Mouse (Mus musculus): ENCODE data around the gene B3galnt1.
"Not testable (repeated sequence)": the region's sequence is repeated elsewhere in the genome, so short reads cannot be mapped to it uniquely, and the experiment has no call there.

The B3galnt1 gene

DNA sequence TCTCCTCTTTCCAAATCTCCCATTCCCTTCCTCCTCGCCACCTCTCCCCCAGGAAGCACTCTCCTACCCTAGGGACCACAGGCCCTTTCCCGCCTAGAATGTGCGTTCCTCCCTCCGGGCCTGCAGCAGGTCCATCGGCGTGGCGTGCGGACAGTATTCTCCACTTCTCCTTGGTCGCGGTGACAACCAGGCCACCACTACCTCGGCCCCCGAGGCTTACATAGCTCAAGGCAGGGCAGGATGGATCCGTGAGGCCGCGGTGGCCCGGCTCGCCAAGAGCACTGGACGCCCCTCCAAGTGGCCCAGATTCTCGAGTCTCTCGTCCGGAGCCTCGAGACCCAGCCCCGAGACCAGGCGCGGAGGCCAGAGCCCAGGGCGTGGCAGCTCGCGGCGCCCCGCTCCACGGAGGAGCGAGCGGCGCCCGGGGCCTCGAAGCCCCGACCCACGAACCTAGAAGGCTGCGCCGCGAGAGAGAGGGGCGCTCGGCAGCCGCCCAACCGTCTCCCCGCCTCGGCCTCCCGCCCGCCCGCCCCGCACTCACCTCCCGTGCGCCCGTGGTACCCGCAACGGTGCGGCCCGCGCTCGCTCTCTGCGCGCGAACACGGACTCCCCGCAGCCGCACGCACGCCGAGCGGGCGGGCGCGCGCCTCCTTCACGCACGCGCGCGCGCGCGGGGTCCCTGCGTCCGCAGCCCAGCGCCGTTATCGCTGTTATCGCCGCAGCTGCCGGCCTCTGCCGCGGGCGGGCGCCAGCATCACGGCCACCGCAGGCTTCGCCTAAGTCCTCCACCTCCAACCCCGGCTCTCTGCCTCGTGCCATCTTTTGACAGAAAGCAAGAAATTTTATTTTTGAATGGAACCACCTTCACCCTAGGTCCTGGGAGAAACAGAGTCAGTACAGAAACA, at the start of gene B3galnt1:
B3galnt1 (minus strand) TSS at position 700 of the 905 bp plus-strand sequence.
- peak in 1 of 2 experiments; percentile 47 for DNase-seq (ENCODE audit: low spot score in 2 of 2)

DNA sequence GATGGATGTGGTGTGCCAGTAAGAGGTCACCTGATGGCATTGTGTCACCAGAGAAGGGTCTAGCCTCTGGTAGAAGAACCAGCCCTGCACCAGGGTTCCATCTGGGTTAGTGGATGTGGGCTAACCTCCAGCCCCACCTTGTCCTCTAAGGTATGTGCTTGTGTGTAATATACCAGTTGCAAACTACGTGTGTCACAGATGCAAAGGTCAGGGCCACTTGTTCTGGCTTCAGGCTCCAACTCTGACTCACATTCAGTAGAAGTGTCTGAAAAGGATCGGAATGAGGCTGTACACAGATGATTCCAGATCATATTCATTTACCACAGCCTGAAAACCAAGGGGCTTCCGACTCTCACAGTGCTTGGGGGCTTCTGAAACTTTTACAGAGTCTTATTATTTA, 35.8 kb upstream of the B3galnt1 start:
- no peak for DNase-seq (ENCODE audit: low spot score in 2 of 2)

DNA sequence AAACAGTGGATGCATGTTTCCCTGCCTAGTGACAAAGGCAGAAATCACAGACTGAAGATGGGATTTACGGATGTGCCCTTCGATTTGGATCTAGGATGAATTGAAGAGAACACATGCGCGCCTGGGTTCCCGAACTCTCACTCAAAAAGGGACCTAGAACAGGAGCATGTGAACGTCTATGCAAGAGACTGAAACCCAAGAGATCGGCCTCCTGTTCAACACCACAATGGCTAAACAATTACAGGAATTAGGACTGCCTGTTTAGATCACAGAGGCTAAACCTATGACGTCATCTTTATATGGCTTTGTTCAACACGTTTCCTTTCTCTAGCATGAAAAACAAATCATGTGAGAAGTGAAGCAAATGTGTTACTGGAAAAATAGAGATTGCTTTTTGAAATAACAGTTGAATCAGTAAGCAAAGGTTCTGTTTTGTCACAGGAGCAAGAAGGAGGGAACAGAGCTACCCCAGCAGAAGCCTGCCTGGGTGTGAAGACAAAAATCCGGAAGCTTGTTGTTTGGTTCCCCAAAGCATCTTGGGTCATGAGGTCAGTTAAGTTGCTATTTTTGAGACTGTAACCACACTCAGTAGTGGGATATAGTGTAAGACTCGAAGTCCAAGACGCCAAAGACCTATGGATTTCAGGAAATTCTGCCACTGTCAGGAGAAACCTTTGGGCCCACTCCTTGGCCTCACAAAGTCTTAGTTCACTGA, 35.1 kb upstream of the B3galnt1 start:
- no peak for DNase-seq (ENCODE audit: low spot score in 2 of 2)

DNA sequence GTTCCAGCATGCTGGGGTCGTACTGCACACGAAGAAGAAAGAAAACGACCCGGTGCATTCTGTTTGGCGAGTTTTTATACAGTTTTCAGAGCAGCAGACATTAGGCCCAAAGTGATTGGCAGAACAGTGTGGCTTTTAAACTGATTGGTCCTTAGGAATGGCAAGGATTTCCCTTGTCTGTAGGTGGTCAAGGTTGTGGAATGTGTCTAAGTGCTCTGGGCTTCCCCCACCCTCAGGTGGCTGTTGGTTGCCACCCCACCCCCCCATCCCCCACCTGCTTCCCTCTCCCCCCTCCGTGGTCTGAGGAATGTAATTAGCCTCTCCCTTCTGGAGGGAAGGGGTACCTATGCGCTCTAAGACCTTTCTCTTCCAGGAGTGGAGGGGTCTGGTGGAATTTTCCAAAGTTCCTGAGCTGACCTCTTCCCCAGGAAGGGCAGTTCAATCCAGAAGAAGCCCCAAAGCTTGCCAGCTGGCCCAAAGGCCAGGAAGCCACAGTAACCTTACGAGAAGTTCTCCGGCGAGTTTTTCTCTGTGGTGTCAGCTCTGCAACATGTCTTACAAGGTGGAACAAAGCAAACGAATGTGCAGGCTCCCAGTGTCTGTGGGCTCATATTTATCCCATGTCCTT, 28.3 kb upstream of the B3galnt1 start:
- DNase-seq (ENCODE audit: low spot score in 2 of 2), result no peak

DNA sequence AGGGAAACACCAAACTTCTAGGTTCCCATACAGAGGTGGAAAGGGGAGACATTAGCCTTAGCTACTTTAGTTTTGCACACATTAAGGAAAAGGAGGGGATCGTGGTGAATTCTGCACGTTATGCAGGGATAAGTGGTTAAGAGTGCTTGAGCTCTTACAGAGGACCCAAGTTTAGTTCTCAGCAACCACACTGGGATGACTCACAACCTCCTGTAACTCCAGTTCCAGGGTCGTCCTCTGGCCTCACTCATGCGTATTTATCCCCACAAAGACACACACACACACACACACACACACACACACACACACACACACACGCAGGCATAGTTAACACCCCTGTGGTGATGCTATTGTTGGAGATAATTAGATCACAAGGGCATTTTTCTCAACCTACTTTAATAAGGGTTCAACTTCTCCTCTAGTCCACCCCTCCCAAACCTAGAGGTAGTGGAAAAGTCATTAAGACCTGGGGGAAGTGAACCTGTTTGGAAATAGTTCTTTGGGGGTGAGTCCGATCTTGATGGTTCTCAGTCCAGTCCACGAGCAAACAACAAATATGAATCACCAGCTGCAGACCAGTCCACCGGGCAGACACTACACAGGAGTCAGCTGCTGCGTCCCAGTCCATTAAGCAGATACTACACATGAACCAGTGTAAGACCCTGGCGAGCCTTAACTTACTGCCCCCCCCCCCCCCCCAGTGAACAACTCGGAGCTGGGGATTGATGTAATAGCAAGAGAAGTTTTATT, 27.6 kb upstream of the B3galnt1 start:
- no peak for DNase-seq (ENCODE audit: low spot score in 2 of 2)

DNA sequence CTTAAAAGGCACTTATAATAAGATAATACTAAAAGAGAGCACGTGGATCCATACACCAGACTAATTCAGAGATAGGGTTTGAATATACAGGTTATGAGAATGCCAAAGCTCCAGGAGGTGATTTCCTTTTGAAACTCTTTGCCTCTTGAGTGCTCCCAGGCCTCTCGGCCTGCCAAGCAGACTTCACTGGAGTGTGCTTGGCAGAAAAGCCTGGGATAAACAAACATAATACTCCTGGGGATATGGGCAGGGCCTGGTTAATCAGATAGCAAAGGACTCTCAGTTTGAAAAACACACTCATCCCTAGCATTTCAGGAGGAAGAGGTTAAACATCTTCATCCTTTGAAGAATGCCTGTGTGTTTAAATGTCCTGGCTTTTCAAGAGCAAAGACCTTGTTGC, 25.4 kb upstream of the B3galnt1 start:
- DNase-seq (ENCODE audit: low spot score in 2 of 2), result no peak

DNA sequence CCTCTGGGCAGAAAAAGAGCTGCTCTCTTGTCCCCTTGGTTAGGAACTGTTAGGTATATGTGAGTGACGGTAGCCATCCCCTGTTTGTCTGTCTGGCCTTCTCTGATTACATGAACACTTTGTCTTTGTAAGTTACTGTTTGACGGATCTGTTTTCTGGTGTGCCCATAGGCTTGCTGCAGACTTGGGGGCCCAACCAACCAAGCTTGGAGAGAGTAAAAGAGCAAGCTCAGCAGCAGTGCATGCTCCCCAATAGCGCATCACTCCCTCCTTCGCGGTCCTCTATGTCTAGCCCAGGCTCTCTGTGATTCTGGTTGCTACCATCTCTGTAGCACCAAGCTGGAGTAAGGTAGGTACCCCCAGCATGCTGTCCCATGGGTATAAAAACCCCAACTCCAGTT, 9.1 kb upstream of the B3galnt1 start:
- DNase-seq (ENCODE audit: low spot score in 2 of 2), result no peak

DNA sequence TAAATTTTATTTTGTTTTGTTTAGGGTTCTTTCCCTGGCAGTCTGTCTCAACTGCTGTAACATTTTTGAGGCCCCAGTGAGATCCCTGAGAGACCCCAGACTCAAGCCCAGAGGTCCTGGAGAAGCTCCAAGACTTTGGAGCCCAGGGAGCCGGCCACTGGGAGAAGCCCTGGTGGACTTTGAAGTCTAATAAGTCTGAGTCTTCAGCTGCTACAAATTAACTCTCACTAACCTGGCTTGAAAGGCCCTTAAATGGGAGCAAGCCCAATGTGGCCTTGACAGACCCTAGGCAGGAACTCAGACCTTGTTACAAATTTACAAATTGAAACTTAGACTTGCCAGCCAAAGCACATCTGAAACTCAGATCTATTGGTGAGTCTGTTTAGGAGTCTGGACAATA, 8.7 kb upstream of the B3galnt1 start:
- no peak for DNase-seq (ENCODE audit: low spot score in 2 of 2)

DNA sequence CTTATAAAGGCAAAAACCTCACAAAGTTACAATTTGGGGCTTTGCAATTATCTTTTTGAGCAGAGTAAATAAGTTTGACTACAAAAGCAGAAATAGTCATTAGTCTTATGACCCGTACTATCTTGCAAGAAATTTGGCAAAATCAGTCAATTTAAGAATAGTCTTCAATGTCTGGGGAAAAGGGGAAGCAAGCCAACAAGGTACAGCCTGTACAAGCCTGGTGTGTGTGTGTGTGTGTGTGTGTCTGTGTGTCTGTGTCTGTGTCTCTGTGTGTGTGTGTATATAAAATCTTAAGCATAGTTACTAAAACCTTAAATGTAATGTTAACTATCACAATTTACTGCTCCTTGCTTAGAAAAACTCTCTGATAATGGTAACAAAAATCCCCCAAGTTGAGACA, 8.2 kb upstream of the B3galnt1 start:
- no peak for DNase-seq (ENCODE audit: low spot score in 2 of 2)

DNA sequence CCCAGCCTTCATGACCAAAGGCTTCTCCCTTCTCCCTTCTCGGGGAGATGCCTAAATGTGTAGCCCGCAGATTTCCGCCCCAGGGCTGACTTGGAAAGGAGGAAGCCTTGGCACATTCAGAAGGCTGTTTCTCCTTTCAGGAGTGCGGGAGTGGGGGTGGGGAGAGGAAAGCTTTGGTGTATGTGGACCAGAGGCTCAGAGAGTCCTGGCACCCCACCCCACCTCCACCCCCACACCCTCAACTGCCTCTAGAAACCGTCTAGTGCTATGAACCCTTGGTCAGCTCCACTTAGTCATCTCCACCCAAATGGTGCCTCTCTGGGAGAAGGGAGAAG, 373 bp upstream of the B3galnt1 start:
- DNase-seq (ENCODE audit: low spot score in 2 of 2), result no peak

DNA sequence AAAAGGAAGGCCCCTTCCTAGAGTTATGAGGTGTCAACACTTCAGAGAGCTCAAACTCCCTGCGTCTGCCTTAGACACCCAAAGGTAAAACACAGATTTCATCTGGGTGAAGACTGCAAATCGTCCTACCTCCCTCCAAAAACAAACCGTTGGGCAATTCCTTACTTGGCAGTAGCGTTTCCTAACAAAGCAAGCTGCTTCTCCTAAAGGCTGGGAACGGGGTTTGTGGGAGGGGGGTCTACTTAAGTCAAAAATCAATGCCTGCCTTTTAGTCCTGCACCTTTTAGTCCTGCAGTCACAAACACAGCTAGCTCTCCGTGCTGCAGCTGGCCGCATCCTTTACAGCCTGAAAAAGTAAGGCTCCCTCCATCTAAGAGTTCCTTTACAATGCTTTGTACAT, 944 bp downstream of the B3galnt1 start:
- no peak for DNase-seq (ENCODE audit: low spot score in 2 of 2)

DNA sequence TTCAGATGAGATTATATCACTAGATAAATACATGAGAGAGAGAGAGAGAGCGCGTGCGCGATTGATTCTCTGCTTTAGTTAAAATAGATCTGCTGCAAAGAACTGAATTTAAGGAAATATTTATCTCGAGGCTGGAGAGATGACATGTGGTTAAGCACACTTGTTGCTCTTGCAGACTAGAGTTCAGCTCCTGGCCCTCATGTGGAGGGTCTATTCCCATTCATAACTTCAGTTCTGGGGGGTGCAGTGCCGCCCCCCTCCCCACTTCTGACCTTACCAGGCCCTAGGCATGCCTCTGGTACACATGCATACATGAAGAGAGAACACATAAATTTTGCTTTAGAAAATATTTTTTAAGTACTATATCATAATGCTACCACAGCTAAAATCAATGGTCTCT, 1.5 kb downstream of the B3galnt1 start:
- DNase-seq (ENCODE audit: low spot score in 2 of 2), result no peak

DNA sequence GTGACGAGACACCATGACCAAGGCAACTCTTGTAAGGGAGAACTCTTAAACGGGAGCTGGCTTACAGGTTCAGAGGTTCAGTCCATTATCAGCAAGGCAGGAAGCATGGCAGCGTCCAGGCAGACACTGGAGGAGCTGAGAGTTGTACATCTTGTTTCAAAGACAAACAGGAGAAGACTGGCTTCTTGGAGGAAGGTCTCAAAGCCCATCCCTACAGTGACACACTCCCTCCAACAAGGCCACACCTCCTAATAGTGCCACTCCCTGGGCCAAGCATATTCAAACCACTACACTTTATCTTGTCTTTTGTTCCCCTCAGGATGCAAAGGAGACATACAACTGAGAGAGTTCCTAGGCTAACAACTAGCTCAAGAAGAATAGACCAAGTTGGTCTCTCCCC, 2.6 kb downstream of the B3galnt1 start:
- DNase-seq (ENCODE audit: low spot score in 2 of 2), result no peak

DNA sequence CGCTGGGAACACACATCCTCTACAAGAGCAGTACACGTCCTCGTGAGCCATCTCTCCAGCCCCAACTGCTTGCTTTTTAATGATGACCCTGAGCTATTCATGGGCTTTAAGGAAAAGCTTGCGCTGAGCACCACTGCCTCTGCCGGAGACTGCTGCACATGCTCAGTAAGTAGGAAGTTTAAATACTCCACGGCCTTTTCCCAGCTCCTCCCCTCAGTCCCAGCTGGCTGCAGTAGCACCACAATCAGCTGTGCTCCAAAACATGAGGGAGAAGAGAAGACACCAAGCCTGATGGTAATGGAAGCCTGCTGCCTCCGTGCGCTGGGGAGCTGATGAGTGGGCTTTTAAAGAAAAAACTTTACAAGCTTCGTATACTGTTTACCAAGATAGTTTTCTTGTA, 4.7 kb downstream of the B3galnt1 start:
- no peak for DNase-seq (ENCODE audit: low spot score in 2 of 2)

DNA sequence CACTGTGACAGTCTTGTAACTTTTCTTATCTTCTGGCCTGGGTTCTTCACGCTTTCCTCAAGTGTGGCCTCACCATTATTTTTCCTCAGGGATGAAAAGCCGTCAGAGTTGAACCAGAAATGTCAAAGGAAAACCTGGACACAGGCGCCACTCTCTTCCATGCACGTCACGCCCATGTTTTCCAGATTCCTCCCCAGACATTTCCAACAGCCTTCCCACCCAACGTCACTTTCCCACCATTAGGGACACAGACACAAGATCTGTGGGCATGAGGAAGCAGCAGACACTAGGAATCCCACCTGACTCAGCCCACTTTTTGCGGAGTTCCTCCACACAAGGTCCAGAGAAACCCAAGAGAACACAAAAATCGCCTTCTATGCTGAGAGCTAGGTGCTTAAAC, 5.3 kb downstream of the B3galnt1 start:
- DNase-seq (ENCODE audit: low spot score in 2 of 2), result no peak

DNA sequence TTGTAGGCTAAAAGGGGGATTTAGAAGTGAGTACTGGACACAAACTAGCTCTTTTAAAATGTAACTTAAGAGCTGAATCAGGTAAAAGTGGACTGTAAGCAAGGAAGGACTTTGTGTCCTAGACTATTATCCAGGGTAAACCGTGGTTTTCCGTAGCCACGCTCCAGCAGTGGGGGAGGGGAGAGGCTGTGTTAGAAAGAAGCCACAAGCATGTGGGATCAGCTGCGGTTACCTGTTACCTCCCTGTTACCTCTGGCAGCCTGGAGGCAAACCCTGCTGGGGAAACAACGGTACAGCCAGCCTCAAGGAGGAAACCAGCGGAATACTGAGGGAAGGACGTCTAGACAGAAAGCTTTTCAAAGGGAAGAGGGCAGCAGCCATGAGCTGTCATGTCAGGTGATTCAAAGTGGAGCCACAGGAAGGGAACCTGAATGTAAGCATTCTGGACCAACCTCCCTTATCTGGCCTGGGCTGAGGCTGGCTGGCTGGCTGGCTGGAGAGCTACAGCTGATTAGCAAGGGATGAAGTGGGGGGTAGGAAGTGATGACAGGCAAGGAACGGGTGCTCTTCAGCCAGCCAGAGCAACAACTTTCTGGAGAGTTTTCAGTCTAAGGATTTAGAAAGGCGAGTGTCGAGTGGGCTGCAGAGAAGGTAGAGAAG, 10.5 kb downstream of the B3galnt1 start:
- DNase-seq (ENCODE audit: low spot score in 2 of 2), result no peak

DNA sequence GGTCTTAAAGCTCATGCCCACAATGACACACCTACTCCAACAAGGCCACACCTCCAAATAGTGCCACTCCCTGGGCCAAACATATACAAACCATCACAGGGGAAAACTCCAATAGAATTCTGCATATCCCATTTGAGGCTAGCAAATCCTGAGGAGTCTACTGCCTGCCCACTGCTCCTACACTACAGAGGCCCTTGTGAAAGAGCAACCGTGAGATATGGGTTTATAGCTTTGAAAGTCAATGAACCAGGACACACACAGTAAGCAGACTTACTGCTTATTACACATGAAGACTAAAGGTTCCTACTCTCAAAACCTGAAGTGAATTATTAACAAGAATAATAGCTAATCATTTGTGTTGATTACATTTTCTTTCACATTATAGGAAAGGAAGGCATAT, 15.0 kb downstream of the B3galnt1 start:
- no peak for DNase-seq (ENCODE audit: low spot score in 2 of 2)

DNA sequence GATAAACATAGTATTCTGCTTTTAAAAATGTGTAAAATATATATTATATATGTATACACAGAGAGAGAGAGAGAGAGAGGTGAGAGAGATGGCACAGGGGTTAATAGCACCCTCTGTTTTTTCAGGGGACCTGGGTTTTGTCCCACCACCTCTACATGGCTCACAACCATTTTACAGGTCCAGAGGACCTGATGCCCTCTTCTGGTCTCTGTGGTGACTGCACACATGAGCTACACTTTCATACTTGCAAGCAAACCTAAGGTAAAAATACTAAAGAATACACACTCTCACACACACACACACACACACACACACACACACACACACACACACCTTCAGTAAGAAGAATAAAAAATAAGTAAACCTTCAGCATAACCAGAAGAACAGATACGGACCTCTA, 20.0 kb downstream of the B3galnt1 start:
- no peak for DNase-seq (ENCODE audit: low spot score in 2 of 2)

DNA sequence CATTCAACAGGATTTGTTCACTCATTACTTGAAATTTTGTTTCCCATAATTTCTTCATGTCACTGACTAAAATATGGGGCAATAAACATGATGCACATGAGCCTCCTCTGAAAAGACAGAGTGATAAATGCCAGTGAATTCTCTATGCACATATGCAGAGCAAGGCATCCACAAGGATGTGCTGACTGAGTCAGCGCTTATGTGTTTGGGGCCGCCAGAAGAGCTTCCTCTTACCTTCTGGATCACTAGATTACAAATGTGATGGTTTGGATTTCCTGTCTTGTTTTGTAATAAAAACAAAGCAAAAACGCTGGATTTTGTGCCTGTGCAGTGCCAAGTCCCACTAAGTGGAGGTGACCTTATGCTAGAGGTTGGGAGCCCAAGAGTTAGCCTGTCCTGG, 22.0 kb downstream of the B3galnt1 start:
- DNase-seq (ENCODE audit: low spot score in 2 of 2), result no peak

DNA sequence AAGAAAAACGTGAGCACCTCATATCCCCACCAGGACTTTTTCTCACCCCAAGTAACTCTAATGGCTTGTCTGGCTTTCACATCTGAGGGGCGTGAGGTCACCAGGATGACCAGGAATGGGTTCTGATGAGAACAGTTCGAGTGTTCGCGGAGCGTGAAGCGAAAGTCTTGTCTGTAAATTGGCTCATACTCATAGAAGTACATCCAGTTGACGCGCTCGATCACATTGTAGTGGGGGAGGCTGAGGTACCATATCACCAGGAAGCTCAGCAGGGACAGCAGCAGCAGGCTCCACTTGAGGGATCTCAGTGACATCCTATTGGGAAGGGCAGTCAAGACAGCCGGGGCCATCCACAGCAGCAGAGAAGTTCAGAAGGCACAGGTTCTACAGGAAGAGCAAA, 23.2 kb downstream of the B3galnt1 start:
- no peak for DNase-seq (ENCODE audit: low spot score in 2 of 2)

DNA sequence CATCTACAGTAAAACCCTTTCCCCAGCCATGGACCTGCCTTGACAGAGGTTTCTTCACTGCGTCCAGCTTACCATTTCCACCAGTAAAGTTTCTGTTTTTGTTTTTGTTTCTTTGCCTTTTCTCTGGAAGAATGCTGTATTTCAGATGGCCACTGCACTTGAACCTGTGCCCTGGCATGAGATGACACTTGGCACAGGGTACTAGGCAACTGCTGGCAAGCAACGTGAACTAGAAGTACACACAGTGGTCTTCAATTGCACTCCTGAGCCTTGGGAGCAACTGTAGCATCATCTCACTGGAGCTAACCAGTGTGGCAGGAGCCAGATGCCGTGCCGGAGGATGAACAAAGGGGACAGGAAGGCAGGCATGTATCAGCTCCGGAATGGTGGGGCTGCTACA, 26.2 kb downstream of the B3galnt1 start:
- DNase-seq (ENCODE audit: low spot score in 2 of 2), result no peak

DNA sequence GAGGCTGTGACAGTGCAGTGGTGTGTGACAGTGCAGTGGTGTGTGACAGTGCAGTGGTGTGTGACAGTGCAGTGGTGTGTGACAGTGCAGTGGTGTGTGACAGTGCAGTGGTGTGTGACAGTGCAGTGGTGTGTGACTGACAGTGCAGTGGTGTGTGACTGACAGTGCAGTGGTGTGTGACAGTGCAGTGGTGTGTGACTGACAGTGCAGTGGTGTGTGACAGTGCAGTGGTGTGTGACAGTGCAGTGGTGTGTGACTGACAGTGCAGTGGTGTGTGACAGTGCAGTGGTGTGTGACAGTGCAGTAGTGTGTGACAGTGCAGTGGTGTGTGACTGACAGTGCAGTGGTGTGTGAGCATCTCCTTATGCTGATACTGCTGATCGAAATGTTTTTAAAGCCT, 33.2 kb downstream of the B3galnt1 start:
- DNase-seq (ENCODE audit: low spot score in 2 of 2), result not testable (repeated sequence)
